Mouse (Mus musculus) thymus, adult 2 months (tissue): Measurements from ENCODE around the gene Tyro3. TPM values are rescaled to one million over a fixed set of nuclear protein-coding genes. Genes with fewer than 3 reads are reported as not detected.

ENCODE experiments used
- DNase-seq: peaks from one replicate; pipeline ENCODE4 v3.0.0; 2021
- H3K27ac ChIP-seq: fragments of 200-500 bp; 2 replicates; pipeline ENCODE4 v1.5.1; 2012; ENCODE audit warnings: low read length, control low read depth; ENCODE audit not compliant: control insufficient read depth, insufficient read depth
- H3K27me3 ChIP-seq: fragments of 200-500 bp; 2 replicates; pipeline ENCODE4 v1.6.1; 2012; ENCODE audit warnings: mild to moderate bottlenecking, low read length, moderate library complexity, mixed read lengths; ENCODE audit not compliant: control insufficient read depth, insufficient read depth
- H3K36me3 ChIP-seq: fragments of 200-500 bp; 2 replicates; pipeline ENCODE4 v1.6.1; 2012; ENCODE audit warnings: mild to moderate bottlenecking, low read length, moderate library complexity; ENCODE audit not compliant: control insufficient read depth, insufficient read depth
- H3K4me1 ChIP-seq: fragments of 200-500 bp; replicated peaks from 2 replicates; pipeline ENCODE4 v1.6.1; 2012; ENCODE audit warnings: low read length; ENCODE audit not compliant: control insufficient read depth, insufficient read depth
- H3K4me3 ChIP-seq: fragments of 200-500 bp; 2 replicates; pipeline ENCODE4 v1.5.1; 2012; ENCODE audit warnings: mild to moderate bottlenecking, low read length, control low read depth, moderate library complexity; ENCODE audit not compliant: control insufficient read depth, insufficient read depth
- CTCF ChIP-seq: fragments of 200-500 bp; IDR thresholded peaks from 2 replicates; pipeline ENCODE4 v1.5.1; 2012; ENCODE audit warnings: mild to moderate bottlenecking, control low read depth, low read length, moderate library complexity, borderline replicate concordance; ENCODE audit not compliant: control insufficient read depth, poor library complexity, insufficient read depth; ENCODE audit errors: extremely low read depth
- POLR2A ChIP-seq: fragments of 200-500 bp; IDR thresholded peaks from 2 replicates; pipeline ENCODE4 v1.6.1; 2012; ENCODE audit warnings: mild to moderate bottlenecking, low read length, control low read depth, moderate library complexity; ENCODE audit not compliant: control insufficient read depth, poor library complexity, insufficient read depth; ENCODE audit errors: extremely low read depth
- whole genome bisulfite sequencing: fragments of 180-500 bp; shearing (Covaris S2); methylation state at CpG from one replicate; pipeline ENCODE4 v1.1.7; 2018; 5-methylcytosine and 5-hydroxymethylcytosine counted together
- polyA plus RNA-seq: library from polyadenylated mRNA; depleted of rRNA; stranded (reverse); fragments of >200 nt; gene quantifications from 2 replicates; pipeline ENCODE4 v1.2.3, GENCODE M21; 2012

Tyro3 gene
- polyA plus RNA-seq, 1 experiment = 6.5 TPM

- Histone ChIP-seq H3K27me3 (peaks cover 22% of the 10 kb centered on the region), H3K4me3 (peak overlapping the region; percentile 83), H3K36me3 (no peaks in the 10 kb centered on the region), H3K27ac (no peak overlapping the region), H3K4me1 (peaks cover 12% of the 10 kb centered on the region)
- TF ChIP-seq POLR2A (no peak), CTCF (no peak)
- peak; percentile 40 for DNase-seq
- WGBS = under 1% methylated on average over 50 of the region's 89 CpGs
These were observed 1.8 kb downstream of the Tyro3 start for GRCm38 (mm10) chr2:119799181-119799960.

DNA sequence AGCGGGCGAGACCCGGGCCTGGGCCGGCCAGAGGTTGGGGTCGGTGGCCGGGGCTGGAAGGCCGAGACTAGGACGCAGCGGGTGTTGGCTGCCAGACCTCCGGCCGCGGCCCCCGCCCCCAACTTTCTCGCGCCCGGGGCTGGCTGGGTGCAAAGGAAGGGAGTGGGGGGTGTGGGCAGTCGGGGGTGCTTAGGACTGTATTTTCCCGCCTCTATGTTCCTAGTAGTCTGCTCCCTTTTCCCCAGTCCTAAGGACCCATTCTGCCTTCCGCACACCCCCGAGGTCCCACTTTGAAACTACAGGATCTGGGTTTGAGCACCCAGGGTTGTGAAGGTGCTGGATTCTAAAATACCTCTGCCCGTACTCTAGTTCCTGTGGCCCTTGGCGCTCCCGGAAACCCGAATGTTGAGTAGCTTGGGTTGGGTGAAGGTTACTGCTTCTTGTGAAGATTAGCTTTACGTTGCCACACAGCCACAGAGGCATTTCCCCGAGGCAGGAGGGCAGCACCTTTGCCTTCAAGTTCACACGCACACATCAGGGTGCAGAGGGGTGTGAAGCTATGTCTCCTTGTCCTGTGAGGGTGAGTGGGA is 2.5 kb downstream of the Tyro3 start:
- 2% methylated on average over 26 of the region's 27 CpGs for WGBS
- no peak for TF ChIP-seq CTCF
- TF ChIP-seq POLR2A = no peak
- DNase-seq = peak; percentile 44
- peaks cover 12% of the 10 kb centered on the region for H3K4me1 ChIP-seq
- no peaks in the 10 kb centered on the region for H3K36me3 ChIP-seq
- H3K27ac ChIP-seq = no peak overlapping the region
- peak overlapping the region; percentile 83 for H3K4me3 ChIP-seq
- H3K27me3 ChIP-seq = peaks cover 22% of the 10 kb centered on the region

GRCm38 (mm10) chr2:119800876-119801846 is 3.6 kb downstream of the Tyro3 start:
- Histone ChIP-seq H3K4me3 (no peak overlapping the region), H3K27me3 (peaks cover 22% of the 10 kb centered on the region), H3K4me1 (peaks cover 12% of the 10 kb centered on the region), H3K36me3 (no peaks in the 10 kb centered on the region), H3K27ac (no peak overlapping the region)
- DNase-seq = no peak
- 69% methylated on average over 15 of the region's 15 CpGs for WGBS
- TF ChIP-seq POLR2A (no peak), CTCF (no peak)

- Histone ChIP-seq H3K27ac (no peak overlapping the region), H3K4me1 (peaks cover 12% of the 10 kb centered on the region), H3K4me3 (no peak overlapping the region), H3K36me3 (no peaks in the 10 kb centered on the region), H3K27me3 (peaks cover 15% of the 10 kb centered on the region)
- DNase-seq = no peak
- WGBS = 92% methylated on average over 10 of the region's 10 CpGs
- TF ChIP-seq POLR2A = no peak
- TF ChIP-seq CTCF = no peak
These were observed 5.5 kb downstream of the Tyro3 start for GRCm38 (mm10) chr2:119802767-119803617.

DNA sequence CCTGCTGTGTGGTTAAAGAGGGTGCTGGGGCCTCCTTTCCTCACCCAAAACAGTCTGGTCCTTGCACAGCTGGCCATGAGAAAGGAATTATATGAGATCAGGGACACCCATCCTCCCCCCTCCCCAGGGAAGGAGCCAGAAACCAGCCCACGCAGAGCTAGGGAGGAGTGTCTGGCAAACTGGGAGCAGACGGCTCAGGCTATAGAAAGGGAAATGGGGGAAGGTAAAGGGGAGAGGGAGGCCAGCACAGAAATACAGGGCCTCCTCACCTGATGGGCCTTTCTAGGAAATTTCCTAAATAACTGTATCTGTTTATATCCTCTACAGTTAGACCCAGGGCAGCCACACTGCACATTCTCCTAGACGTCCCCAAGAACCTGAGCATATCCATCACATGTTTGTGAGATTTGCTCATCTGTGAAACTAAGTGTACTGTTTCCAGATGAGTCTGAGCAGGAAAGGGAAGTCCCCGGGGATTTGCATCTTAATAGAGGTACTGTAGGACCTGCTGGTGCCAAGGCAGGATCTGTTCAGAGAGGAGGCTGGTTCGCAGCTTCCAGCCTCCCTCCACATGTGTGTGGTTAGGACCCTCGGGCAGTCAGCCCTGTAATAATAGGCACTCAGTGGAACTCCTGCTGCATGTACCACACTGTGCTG is 6.2 kb downstream of the Tyro3 start:
- TF ChIP-seq CTCF = no peak
- no peak for TF ChIP-seq POLR2A
- Histone ChIP-seq H3K4me3 (no peak overlapping the region), H3K36me3 (no peaks in the 10 kb centered on the region), H3K4me1 (peaks cover 12% of the 10 kb centered on the region), H3K27me3 (peaks cover 11% of the 10 kb centered on the region), H3K27ac (no peak overlapping the region)
- 85% methylated on average over 6 of the region's 6 CpGs for WGBS
- DNase-seq = no peak
